Mouse (Mus musculus) lung, embryonic 15.5 days (tissue): ENCODE results near the gene Snrnp70. TPM values are rescaled to one million over a fixed set of nuclear protein-coding genes. Genes with fewer than 3 reads are reported as not detected.

Experiments used
- ATAC-seq: fragments of 200-750 bp; cut with Nextera tagmentation; 2 replicates; pipeline ENCODE4 v1.8.0; 2017; ENCODE audit warnings: moderate number of reproducible peaks, borderline replicate concordance; ENCODE audit not compliant: low FRiP score, low TSS enrichment; ENCODE audit errors: extremely low read depth
- H3K27ac ChIP-seq: fragments of 300-500 bp; sonication (generic); 2 replicates; pipeline ENCODE4 v1.5.1; 2015; ENCODE audit warnings: moderate library complexity, mild to moderate bottlenecking, inconsistent platforms
- H3K27me3 ChIP-seq: fragments of 300-500 bp; sonication (generic); 2 replicates; pipeline ENCODE4 v1.6.1; 2015; ENCODE audit warnings: inconsistent platforms
- H3K36me3 ChIP-seq: fragments of 300-500 bp; sonication (generic); 2 replicates; pipeline ENCODE4 v1.6.1; 2015; ENCODE audit warnings: inconsistent platforms
- H3K4me1 ChIP-seq: fragments of 300-500 bp; sonication (generic); 2 replicates; pipeline ENCODE4 v1.6.1; 2015; ENCODE audit warnings: inconsistent platforms
- H3K4me2 ChIP-seq: fragments of 300-500 bp; sonication (generic); 2 replicates; pipeline ENCODE4 v1.6.1; 2015; ENCODE audit warnings: inconsistent platforms, mild to moderate bottlenecking, moderate library complexity
- H3K4me3 ChIP-seq: fragments of 300-500 bp; sonication (generic); 2 replicates; pipeline ENCODE4 v1.5.1; 2015; ENCODE audit warnings: mild to moderate bottlenecking, inconsistent platforms
- H3K9ac ChIP-seq: fragments of 300-500 bp; sonication (generic); 2 replicates; pipeline ENCODE4 v1.6.1; 2015; ENCODE audit warnings: inconsistent platforms
- H3K9me3 ChIP-seq: fragments of 300-500 bp; sonication (generic); 2 replicates; pipeline ENCODE4 v1.6.1; 2016; ENCODE audit warnings: inconsistent platforms
- whole genome bisulfite sequencing: fragments of 180-500 bp; shearing (Covaris S2); methylation state at CpG from one replicate; pipeline ENCODE4 v1.1.7; 2015; 5-methylcytosine and 5-hydroxymethylcytosine counted together
- polyA plus RNA-seq: library from polyadenylated mRNA; unstranded; fragments of >200 nt; fragmentation: Nextera tagmentation; extraction: Ambion mirVana; gene quantifications from 2 replicates; pipeline ENCODE4 v1.2.1, GENCODE M21; 2015

Snrnp70 gene
- polyA plus RNA-seq = 224 and 229 TPM in 2 replicates

DNA sequence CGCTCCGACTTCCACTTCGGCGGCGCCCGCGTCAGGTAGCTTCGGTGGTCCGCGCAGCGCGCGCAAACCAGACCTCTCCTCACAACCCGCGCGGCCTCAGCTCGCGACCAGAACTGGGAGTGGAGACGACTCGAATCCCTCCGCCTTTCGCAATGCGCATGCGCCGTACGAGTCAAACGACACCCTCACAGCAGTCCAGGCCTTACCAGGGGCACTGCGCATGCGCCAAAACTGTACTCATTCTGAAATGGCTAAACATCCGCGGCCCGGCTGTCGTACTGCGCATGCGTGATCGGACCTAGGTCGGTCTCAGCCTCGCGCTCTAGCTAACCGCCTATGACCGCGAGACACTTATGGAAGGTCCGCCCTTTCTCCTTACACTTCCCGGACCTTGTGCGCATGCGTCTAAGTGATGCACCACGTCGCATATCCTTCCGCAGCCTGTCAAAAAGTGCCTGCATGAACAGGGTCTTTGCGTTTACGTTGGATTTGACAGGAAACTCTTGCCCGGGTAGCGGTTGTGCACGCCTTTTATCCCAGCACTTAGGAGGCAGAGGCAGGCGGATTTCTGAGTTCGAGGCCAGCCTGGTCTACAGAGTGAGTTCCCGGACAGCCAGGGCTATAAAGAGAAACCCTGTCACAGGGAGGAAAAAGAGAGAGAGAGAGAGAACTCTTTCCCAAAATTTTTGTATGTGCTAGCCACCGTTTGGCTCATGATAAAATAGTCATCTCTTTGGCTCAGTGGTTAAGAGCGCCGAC, at the start of gene Snrnp70:
Gene Snrnp70 (minus strand): TSS at position 165 of the 759 bp plus-strand sequence.
- peak within 1 kb of the TSS; percentile 90 for H3K9ac ChIP-seq
- H3K4me3 ChIP-seq = peak within 1 kb of the TSS; percentile 79
- H3K36me3 ChIP-seq = peaks cover 25% of the 10 kb centered on the region
- H3K4me2 ChIP-seq = peak within 1 kb of the TSS; percentile 82
- peak; percentile 97 for ATAC-seq
- H3K27ac ChIP-seq = peak within 1 kb of the TSS; percentile 98
- H3K27me3 ChIP-seq = no peaks in the 10 kb centered on the region
- H3K4me1 ChIP-seq = peaks cover 20% of the 10 kb centered on the region
- H3K9me3 ChIP-seq = no peaks in the 10 kb centered on the region
- WGBS = under 1% methylated on average over 60 of the region's 60 CpGs

DNA sequence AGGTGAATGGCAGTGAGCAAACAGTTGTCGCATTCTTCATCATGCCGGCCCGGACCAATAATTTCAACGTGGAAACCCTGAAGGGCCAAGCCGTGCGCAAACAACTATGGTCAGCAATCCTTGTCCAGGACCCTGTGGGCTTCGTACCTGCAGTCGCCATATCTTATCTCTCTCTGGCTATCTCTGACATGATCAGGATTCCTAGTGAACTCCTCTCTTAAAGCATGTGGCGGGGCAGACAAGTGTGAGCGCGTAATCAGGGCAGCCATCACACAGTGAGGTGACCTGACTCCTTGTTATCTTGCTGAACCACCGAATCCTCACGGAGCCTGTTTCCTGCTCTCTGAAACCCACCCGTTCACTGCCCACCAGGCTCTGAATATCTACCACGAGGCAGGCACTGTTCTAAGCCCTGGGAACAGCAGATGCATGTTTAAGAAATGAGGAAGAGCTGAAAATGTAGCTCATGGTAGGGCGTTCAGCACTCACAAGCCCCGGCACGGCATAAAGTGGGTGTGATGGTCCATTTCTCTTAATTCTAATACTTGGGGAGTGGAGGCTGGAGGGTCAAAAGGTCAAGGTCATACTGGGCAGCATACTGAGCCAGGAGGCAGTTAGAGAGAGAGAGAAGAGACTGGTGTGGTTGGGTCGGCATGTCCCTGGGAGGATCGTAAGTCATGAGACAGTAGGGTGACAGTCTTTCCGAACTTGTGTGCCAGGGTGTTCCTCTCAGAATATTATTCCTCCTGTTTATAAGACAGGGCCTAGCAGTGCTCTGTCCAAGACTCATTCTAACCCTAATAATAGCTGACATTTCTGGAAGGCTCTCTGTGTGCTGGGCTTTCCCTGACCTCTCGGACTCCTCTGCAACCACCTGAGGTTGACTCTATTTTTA, 48.2 kb upstream of the Snrnp70 start:
- no peak for ATAC-seq
- Histone ChIP-seq H3K9ac (no peak overlapping the region), H3K27me3 (no peaks in the 10 kb centered on the region), H3K9me3 (no peaks in the 10 kb centered on the region), H3K27ac (no peak overlapping the region), H3K4me2 (no peak overlapping the region), H3K4me1 (no peaks in the 10 kb centered on the region), H3K4me3 (no peak overlapping the region), H3K36me3 (peaks cover 64% of the 10 kb centered on the region)
- 64% methylated on average over 22 of the region's 22 CpGs for WGBS

- 28% methylated on average over 19 of the region's 19 CpGs for WGBS
- no peak for ATAC-seq
- Histone ChIP-seq H3K4me1 (peaks cover 39% of the 10 kb centered on the region), H3K4me3 (no peak within 1 kb of the TSS), H3K9ac (peak within 1 kb of the TSS; percentile 30; the same call in 1 of the 2 replicates), H3K4me2 (peak within 1 kb of the TSS; percentile 24; the same call in 1 of the 2 replicates), H3K36me3 (peaks cover 26% of the 10 kb centered on the region), H3K9me3 (no peaks in the 10 kb centered on the region), H3K27ac (no peak within 1 kb of the TSS), H3K27me3 (no peaks in the 10 kb centered on the region)
These were observed 42.2 kb upstream of the Snrnp70 start, which contains the start of gene Ruvbl2 for GRCm38 (mm10) chr7:45437521-45438276. TSS of gene Ruvbl2 (minus strand) at chr7:45438096.

DNA sequence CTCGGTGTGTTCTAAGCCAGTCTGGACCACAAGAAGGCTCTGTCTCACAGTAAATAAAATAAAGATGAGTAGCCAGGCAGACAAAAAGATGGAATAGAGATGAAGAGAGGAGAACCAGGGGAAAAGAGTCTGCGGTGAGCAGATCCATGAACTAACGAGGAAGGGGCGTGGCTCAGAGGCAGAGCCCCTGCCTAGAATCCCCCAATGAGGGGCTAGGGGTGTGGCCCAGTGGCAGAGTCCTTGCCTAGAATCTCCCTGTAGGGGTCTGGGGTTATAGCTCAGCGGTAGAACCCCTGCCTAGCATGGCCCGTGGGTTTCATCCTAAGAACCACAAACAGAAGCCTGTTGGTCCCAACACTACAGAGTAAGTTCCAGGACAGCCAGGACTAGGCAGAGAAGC, 41.5 kb upstream of the Snrnp70 start:
- Histone ChIP-seq H3K36me3 (peaks cover 22% of the 10 kb centered on the region), H3K4me1 (peaks cover 40% of the 10 kb centered on the region), H3K27ac (no peak overlapping the region), H3K9ac (no peak overlapping the region), H3K9me3 (no peaks in the 10 kb centered on the region), H3K4me3 (no peak overlapping the region), H3K4me2 (0 out of 2 replicates have a peak overlapping the region, but pooled peaks have one; percentile 4), H3K27me3 (no peaks in the 10 kb centered on the region)
- ATAC-seq = no peak
- 42% methylated on average over 6 of the region's 6 CpGs for WGBS

DNA sequence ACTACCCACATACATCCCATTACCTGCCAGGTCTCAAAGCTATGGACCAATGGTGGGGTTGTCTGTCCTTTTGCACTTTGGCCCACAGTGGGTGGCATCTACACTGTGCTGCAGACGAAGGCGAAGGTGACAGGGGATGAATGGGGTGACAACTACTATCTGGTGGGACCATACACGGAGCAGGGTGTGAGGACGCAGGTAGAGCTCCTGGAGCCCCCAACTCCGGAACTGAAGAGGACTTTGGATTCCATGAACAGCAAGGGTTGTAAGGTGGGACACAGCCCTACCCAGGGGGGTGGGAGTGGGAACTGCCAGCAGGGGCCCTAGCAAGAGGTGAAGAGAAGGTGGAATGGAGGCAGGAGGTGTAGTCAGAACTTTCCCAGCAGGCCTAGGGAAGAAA, 40.9 kb upstream of the Snrnp70 start:
- H3K9me3 ChIP-seq = no peaks in the 10 kb centered on the region
- H3K4me3 ChIP-seq = no peak overlapping the region
- peaks cover 25% of the 10 kb centered on the region for H3K36me3 ChIP-seq
- no peaks in the 10 kb centered on the region for H3K27me3 ChIP-seq
- peak overlapping the region; percentile 58 for H3K9ac ChIP-seq
- H3K27ac ChIP-seq = no peak overlapping the region
- H3K4me1 ChIP-seq = peaks cover 40% of the 10 kb centered on the region
- ATAC-seq = no peak
- 76% methylated on average over 5 of the region's 5 CpGs for WGBS
- peak overlapping the region; percentile 56; the same call in 1 of the 2 replicates for H3K4me2 ChIP-seq

GRCm38 (mm10) chr7:45435038-45435437, 39.5 kb upstream of the Snrnp70 start:
- no peak; the same call in 1 of the 2 replicates for ATAC-seq
- under 1% methylated on average over 16 of the region's 16 CpGs for WGBS
- no peaks in the 10 kb centered on the region for H3K27me3 ChIP-seq

DNA sequence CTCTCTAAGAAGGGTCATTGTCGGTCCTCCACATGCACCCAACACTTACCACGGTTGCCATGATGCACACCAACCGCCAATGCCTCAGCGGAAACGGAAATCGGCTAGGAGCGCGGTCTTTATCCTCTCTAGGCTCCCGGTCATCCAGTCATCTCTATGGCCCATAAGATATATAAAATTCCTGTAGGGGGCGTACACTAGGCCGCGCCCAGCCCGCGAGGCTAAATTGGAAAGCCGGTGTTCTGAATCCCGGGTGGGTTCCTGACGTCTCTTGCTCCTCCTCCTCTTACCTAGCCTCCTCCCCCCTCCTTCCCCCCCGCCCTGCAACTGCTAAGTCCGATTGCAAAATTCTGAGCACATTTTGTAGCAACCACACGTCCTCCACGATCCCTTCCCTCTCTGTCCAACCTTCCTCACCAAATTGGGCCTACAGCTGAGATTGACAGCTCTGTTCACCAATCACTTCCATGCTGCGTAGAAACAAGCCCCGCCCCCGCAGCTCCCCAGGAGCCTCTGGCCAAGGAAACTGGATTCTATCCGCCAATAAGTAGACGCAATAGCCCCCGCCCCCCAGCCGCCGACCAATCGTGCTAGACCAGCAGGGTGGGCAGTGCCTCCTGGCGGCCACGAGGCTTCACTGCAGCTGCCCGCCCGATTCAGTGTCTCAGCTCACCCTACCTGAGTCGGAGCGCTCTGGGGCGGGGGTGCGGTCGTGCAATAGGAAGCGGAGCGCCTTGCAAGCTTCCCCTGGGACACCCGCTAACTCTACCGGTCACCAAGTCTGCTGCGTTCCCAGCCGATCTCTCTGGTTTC, 38.9 kb upstream of the Snrnp70 start, which contains the start of gene Gys1:
Gene Gys1 (plus strand): TSS at position 642 of the 813 bp plus-strand sequence.
- Histone ChIP-seq H3K4me3 (peak within 1 kb of the TSS; percentile 79), H3K36me3 (peaks cover 30% of the 10 kb centered on the region), H3K27me3 (no peaks in the 10 kb centered on the region), H3K27ac (peak within 1 kb of the TSS; percentile 86), H3K9me3 (no peaks in the 10 kb centered on the region), H3K4me1 (peaks cover 40% of the 10 kb centered on the region), H3K4me2 (peak within 1 kb of the TSS; percentile 91), H3K9ac (peak within 1 kb of the TSS; percentile 90)
- WGBS = under 1% methylated on average over 45 of the region's 45 CpGs
- ATAC-seq = peak; percentile 97

More at GRCm38 (mm10) chr7:45435038-45435437, 39.5 kb upstream of the Snrnp70 start:
- H3K4me3 ChIP-seq = peak overlapping the region; percentile 79
- no peaks in the 10 kb centered on the region for H3K9me3 ChIP-seq
- peak overlapping the region; percentile 56 for H3K4me2 ChIP-seq
- peaks cover 40% of the 10 kb centered on the region for H3K4me1 ChIP-seq
- peak overlapping the region; percentile 58 for H3K9ac ChIP-seq
- peaks cover 30% of the 10 kb centered on the region for H3K36me3 ChIP-seq
- peak overlapping the region; percentile 81 for H3K27ac ChIP-seq

- Histone ChIP-seq H3K27ac (peak overlapping the region; percentile 86), H3K27me3 (no peaks in the 10 kb centered on the region), H3K4me1 (peaks cover 40% of the 10 kb centered on the region), H3K4me2 (peak overlapping the region; percentile 91), H3K4me3 (peak overlapping the region; percentile 79), H3K9ac (peak overlapping the region; percentile 90), H3K36me3 (peaks cover 32% of the 10 kb centered on the region), H3K9me3 (no peaks in the 10 kb centered on the region)
- no peak for ATAC-seq
- WGBS = 0% methylated on average over 7 of the region's 7 CpGs
These were observed 38.3 kb upstream of the Snrnp70 start for GRCm38 (mm10) chr7:45433835-45434202.

DNA sequence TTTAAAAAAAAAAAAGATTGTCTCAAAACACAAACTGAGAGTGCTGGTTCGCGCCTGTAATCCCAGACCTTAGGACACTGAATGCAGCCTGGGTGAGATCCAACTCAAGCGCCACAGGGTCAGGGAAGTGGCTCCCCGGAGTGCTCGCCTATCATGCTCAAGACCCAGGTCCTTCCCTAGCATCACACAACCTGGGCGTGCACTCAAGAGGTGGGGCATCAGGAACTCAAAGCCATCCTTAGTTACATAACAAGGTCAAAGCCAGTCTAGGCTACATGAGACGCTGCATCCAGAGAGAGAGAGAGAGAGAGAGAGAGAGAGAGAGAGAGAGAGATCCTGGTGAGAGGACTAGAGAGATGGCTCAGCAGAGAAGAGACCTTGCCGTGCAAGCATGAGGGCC, 31.0 kb upstream of the Snrnp70 start:
- Histone ChIP-seq H3K27ac (no peak overlapping the region), H3K9me3 (no peaks in the 10 kb centered on the region), H3K9ac (no peak overlapping the region), H3K27me3 (no peaks in the 10 kb centered on the region), H3K4me3 (no peak overlapping the region), H3K4me1 (no peaks in the 10 kb centered on the region), H3K4me2 (no peak overlapping the region), H3K36me3 (peaks cover 81% of the 10 kb centered on the region)
- no peak for ATAC-seq
- 81% methylated on average over 8 of the region's 8 CpGs for WGBS

GRCm38 (mm10) chr7:45421194-45421593, 25.7 kb upstream of the Snrnp70 start:
- Histone ChIP-seq H3K9me3 (no peaks in the 10 kb centered on the region), H3K27me3 (peaks cover 43% of the 10 kb centered on the region), H3K36me3 (peaks cover 47% of the 10 kb centered on the region), H3K4me3 (no peak overlapping the region), H3K9ac (no peak overlapping the region), H3K4me1 (peaks cover 21% of the 10 kb centered on the region), H3K27ac (no peak overlapping the region), H3K4me2 (no peak overlapping the region)
- WGBS = 92% methylated on average over 14 of the region's 14 CpGs
- ATAC-seq = no peak
